Mouse (Mus musculus) bone marrow, adult 2 months (tissue): ENCODE data around the gene Pi4k2b.

Source experiments
- CTCF ChIP-seq: fragments of 200-500 bp; IDR thresholded peaks from 2 replicates; pipeline ENCODE4 v1.5.1; 2011; ENCODE audit warnings: low read length, control low read depth; ENCODE audit not compliant: control insufficient read depth, insufficient read depth
- POLR2A ChIP-seq: fragments of 200-500 bp; IDR thresholded peaks from 2 replicates; pipeline ENCODE4 v1.6.1; 2011; ENCODE audit warnings: low read depth, mild to moderate bottlenecking, control low read depth, low read length, borderline replicate concordance; ENCODE audit not compliant: control insufficient read depth

DNA sequence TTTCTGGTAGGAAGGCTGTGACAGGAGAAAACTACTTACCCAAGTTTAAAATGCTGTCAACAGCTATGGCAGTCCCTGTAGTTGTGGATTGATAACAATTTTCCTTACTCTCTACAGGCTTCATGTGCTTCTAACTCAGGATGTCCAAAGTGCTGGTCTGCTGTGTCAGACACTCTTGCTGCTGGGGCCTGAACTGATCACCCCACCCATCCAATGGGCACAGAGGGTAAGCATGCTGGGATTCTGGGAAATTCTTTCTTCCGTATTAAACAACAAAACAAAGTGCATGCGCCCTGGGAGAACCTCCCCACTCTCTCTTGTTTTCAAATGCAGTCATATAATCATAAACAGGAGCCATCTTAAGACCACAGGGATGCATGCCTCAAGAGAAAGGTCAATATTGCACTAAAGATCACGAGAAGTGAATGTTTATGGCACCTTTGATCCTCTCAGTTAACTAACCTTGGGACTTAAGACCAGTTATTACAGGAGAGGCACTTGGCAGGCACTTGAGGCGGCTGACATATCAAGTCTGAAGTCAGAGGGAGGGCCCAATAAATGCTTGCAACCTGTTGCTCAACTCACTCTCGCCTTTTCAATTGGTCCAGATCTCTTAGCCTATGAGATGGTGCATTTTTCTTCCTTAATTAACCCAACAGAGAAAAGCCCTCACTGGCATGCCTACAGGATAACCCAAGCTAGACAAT is 24.5 kb upstream of the Pi4k2b start:
- TF ChIP-seq CTCF (no peak), POLR2A (no peak)
